Mouse (Mus musculus): Measurements from ENCODE around the gene Arhgap15. TPM values are rescaled to one million over a fixed set of nuclear protein-coding genes. Genes with fewer than 3 reads are reported as not detected.

Arhgap15 gene
- polyA plus RNA-seq, 1 experiment from 2014 or later, result 0.77 TPM

DNA sequence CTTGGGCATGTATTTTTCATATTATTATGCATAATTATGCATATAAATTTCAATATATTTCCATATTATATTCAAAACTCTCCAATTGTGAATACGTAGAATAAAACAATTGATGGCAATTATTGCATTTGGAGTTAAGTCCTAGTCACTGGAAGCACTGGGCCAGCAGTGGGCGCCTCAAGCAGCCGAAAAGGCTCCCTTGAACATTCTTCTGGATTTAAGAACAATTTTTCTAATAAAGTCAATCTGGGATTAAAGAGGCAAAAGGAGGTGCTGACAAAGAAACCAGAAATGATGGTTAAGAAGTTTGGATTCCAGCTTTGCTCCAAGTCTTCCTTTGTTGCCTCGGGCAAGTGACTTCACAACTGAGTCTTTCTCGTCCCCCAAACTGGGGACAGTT lies 355.1 kb downstream of the Arhgap15 start:
- H3K27ac ChIP-seq (replicated peaks in 1 of 2; ENCODE audit: control insufficient read depth in 1 of 2, insufficient read depth in 1 of 2, low read depth in 2 of 2, low read length in 2 of 2), result 0 out of 4 replicates have a peak overlapping the region, but pooled peaks of 1 of the 2 experiments have one; percentile 42
- no peaks in the 10 kb centered on the region for H3K36me3 ChIP-seq (ENCODE audit: control insufficient read depth, insufficient read depth, low read length)
- no peaks in the 10 kb centered on the region for H3K27me3 ChIP-seq (ENCODE audit: control insufficient read depth, insufficient read depth, low read length)
- 81% methylated on average over 5 of the region's 5 CpGs for WGBS
- H3K9ac ChIP-seq (ENCODE audit: low read length), result no peak overlapping the region
- no peak overlapping the region for H3K4me3 ChIP-seq (ENCODE audit: control insufficient read depth in 1 of 2, insufficient read depth in 1 of 2, low read depth in 1 of 2, low read length in 2 of 2)
- no peaks in the 10 kb centered on the region for H3K9me3 ChIP-seq (ENCODE audit: control insufficient read depth, low read length)
- peaks cover 0 to 6% of the 10 kb centered on the region in 2 experiments; a peak in 2 of 4 replicates for H3K4me1 ChIP-seq (ENCODE audit: control insufficient read depth in 2 of 2, insufficient read depth in 2 of 2, low read length in 2 of 2)
- ATAC-seq (ENCODE audit: insufficient number of reproducible peaks, insufficient read depth, low FRiP score, low read depth), result no peak
- H3K4me2 ChIP-seq (ENCODE audit: low read length), result no peak overlapping the region

- no peaks in the 10 kb centered on the region for H3K27me3 ChIP-seq (ENCODE audit: control insufficient read depth, insufficient read depth, low read length)
- H3K4me3 ChIP-seq (ENCODE audit: control insufficient read depth in 1 of 2, insufficient read depth in 1 of 2, low read depth in 1 of 2, low read length in 2 of 2), result no peak overlapping the region
- 48% methylated on average over 22 of the region's 22 CpGs for WGBS
- no peaks in the 10 kb centered on the region for H3K36me3 ChIP-seq (ENCODE audit: control insufficient read depth, insufficient read depth, low read length)
- H3K27ac ChIP-seq (replicated peaks in 1 of 2; ENCODE audit: control insufficient read depth in 1 of 2, insufficient read depth in 1 of 2, low read depth in 2 of 2, low read length in 2 of 2), result peak overlapping the region; percentile 42 to 76; a peak in 3 of 4 replicates
- peak; percentile 68 for ATAC-seq (ENCODE audit: insufficient number of reproducible peaks, insufficient read depth, low FRiP score, low read depth)
- peak overlapping the region; percentile 36 for H3K4me2 ChIP-seq (ENCODE audit: low read length)
- H3K9me3 ChIP-seq (ENCODE audit: control insufficient read depth, low read length), result no peaks in the 10 kb centered on the region
- no peak overlapping the region for H3K9ac ChIP-seq (ENCODE audit: low read length)
- H3K4me1 ChIP-seq (ENCODE audit: control insufficient read depth in 2 of 2, insufficient read depth in 2 of 2, low read length in 2 of 2), result peaks cover 0 to 6% of the 10 kb centered on the region in 2 experiments; a peak in 2 of 4 replicates
These were observed 355.9 kb downstream of the Arhgap15 start for GRCm38 (mm10) chr2:44104282-44105197.

DNA sequence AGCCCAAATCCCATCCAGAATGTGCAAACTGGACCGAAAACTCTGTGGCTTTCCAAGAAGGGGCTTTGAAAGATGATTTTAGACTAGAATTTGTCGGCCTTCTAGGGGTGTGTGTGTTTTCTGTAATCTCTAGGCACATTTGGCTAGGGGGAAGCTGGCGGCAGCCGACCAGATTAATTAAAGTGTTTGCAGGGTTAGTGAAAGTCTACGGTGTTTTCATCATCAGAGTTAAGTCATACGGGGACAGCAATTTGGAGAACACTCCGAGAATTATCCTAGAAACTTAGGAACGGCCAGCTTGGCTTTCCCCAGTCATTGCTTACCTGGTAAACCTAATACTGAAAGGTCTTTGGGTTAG lies 356.6 kb downstream of the Arhgap15 start:
- WGBS, result 55% methylated on average over 8 of the region's 8 CpGs
- Histone ChIP-seq H3K4me2 (ENCODE audit: low read length) (peak overlapping the region; percentile 36; the same call in 1 of the 2 replicates), H3K27me3 (ENCODE audit: control insufficient read depth, insufficient read depth, low read length) (no peaks in the 10 kb centered on the region), H3K9me3 (ENCODE audit: control insufficient read depth, low read length) (no peaks in the 10 kb centered on the region), H3K4me1 (ENCODE audit: control insufficient read depth in 2 of 2, insufficient read depth in 2 of 2, low read length in 2 of 2) (peaks cover 0 to 6% of the 10 kb centered on the region in 2 experiments; a peak in 2 of 4 replicates), H3K4me3 (ENCODE audit: control insufficient read depth in 1 of 2, insufficient read depth in 1 of 2, low read depth in 1 of 2, low read length in 2 of 2) (no peak overlapping the region), H3K36me3 (ENCODE audit: control insufficient read depth, insufficient read depth, low read length) (no peaks in the 10 kb centered on the region), H3K9ac (ENCODE audit: low read length) (no peak overlapping the region), H3K27ac (replicated peaks in 1 of 2; ENCODE audit: control insufficient read depth in 1 of 2, insufficient read depth in 1 of 2, low read depth in 2 of 2, low read length in 2 of 2) (peak overlapping the region; percentile 42 to 76; a peak in 3 of 4 replicates)
- ATAC-seq (ENCODE audit: insufficient number of reproducible peaks, insufficient read depth, low FRiP score, low read depth), result no peak

GRCm38 (mm10) chr2:44106359-44106758 lies 357.7 kb downstream of the Arhgap15 start:
- no peak for ATAC-seq (ENCODE audit: insufficient number of reproducible peaks, insufficient read depth, low FRiP score, low read depth)
- H3K36me3 ChIP-seq (ENCODE audit: control insufficient read depth, insufficient read depth, low read length), result no peaks in the 10 kb centered on the region

DNA sequence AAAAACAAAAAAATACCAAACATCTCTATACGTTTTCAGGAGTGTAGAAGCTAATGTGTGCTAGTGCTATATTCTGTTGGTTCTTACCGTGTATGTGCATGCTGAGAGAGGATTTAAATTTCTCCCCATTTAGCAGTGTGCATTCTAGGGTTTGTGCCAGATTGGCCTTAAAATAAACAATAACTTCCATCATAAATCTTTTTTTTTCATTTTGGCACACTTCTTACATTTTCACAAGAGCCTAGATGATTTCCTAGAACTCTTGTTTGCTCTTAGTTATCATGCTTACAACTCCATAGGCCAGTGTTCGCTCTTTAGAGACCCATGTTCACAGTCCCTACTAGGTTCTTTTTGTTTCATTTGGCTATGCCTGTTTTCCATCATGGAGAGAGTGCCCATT lies 362.7 kb downstream of the Arhgap15 start:
- Histone ChIP-seq H3K4me1 (ENCODE audit: control insufficient read depth in 2 of 2, insufficient read depth in 2 of 2, low read length in 2 of 2) (no peaks in the 10 kb centered on the region), H3K36me3 (ENCODE audit: control insufficient read depth, insufficient read depth, low read length) (no peaks in the 10 kb centered on the region), H3K4me3 (ENCODE audit: control insufficient read depth in 1 of 2, insufficient read depth in 1 of 2, low read depth in 1 of 2, low read length in 2 of 2) (no peak overlapping the region), H3K9ac (ENCODE audit: low read length) (no peak overlapping the region), H3K9me3 (ENCODE audit: control insufficient read depth, low read length) (no peaks in the 10 kb centered on the region), H3K27me3 (ENCODE audit: control insufficient read depth, insufficient read depth, low read length) (no peaks in the 10 kb centered on the region), H3K27ac (replicated peaks in 1 of 2; ENCODE audit: control insufficient read depth in 1 of 2, insufficient read depth in 1 of 2, low read depth in 2 of 2, low read length in 2 of 2) (no peak overlapping the region), H3K4me2 (ENCODE audit: low read length) (no peak overlapping the region)
- 80% methylated on average over 3 of the region's 3 CpGs for WGBS
- no peak for ATAC-seq (ENCODE audit: insufficient number of reproducible peaks, insufficient read depth, low FRiP score, low read depth)

More at GRCm38 (mm10) chr2:44106359-44106758, 357.7 kb downstream of the Arhgap15 start:
- H3K9me3 ChIP-seq (ENCODE audit: control insufficient read depth, low read length), result no peaks in the 10 kb centered on the region
- no peak overlapping the region for H3K4me2 ChIP-seq (ENCODE audit: low read length)
- 87% methylated on average over 8 of the region's 8 CpGs for WGBS
- no peak overlapping the region for H3K9ac ChIP-seq (ENCODE audit: low read length)
- no peaks in the 10 kb centered on the region for H3K27me3 ChIP-seq (ENCODE audit: control insufficient read depth, insufficient read depth, low read length)
- no peak overlapping the region for H3K27ac ChIP-seq (replicated peaks in 1 of 2; ENCODE audit: control insufficient read depth in 1 of 2, insufficient read depth in 1 of 2, low read depth in 2 of 2, low read length in 2 of 2)
- peaks cover 0 to 6% of the 10 kb centered on the region in 2 experiments; a peak in 2 of 4 replicates for H3K4me1 ChIP-seq (ENCODE audit: control insufficient read depth in 2 of 2, insufficient read depth in 2 of 2, low read length in 2 of 2)
- H3K4me3 ChIP-seq (ENCODE audit: control insufficient read depth in 1 of 2, insufficient read depth in 1 of 2, low read depth in 1 of 2, low read length in 2 of 2), result no peak overlapping the region

GRCm38 (mm10) chr2:44112990-44113798 lies 364.6 kb downstream of the Arhgap15 start:
- WGBS, result 80% methylated on average over 9 of the region's 9 CpGs
- Histone ChIP-seq H3K9ac (ENCODE audit: low read length) (no peak overlapping the region), H3K27ac (replicated peaks in 1 of 2; ENCODE audit: control insufficient read depth in 1 of 2, insufficient read depth in 1 of 2, low read depth in 2 of 2, low read length in 2 of 2) (no peak overlapping the region; a peak in 1 of 4 replicates), H3K27me3 (ENCODE audit: control insufficient read depth, insufficient read depth, low read length) (no peaks in the 10 kb centered on the region), H3K4me1 (ENCODE audit: control insufficient read depth in 2 of 2, insufficient read depth in 2 of 2, low read length in 2 of 2) (no peaks in the 10 kb centered on the region), H3K9me3 (ENCODE audit: control insufficient read depth, low read length) (no peaks in the 10 kb centered on the region), H3K4me2 (ENCODE audit: low read length) (no peak overlapping the region), H3K4me3 (ENCODE audit: control insufficient read depth in 1 of 2, insufficient read depth in 1 of 2, low read depth in 1 of 2, low read length in 2 of 2) (no peak overlapping the region), H3K36me3 (ENCODE audit: control insufficient read depth, insufficient read depth, low read length) (no peaks in the 10 kb centered on the region)
- no peak for ATAC-seq (ENCODE audit: insufficient number of reproducible peaks, insufficient read depth, low FRiP score, low read depth)

- ATAC-seq (ENCODE audit: insufficient number of reproducible peaks, insufficient read depth, low FRiP score, low read depth), result no peak
- H3K9me3 ChIP-seq (ENCODE audit: control insufficient read depth, low read length), result no peaks in the 10 kb centered on the region
- H3K27ac ChIP-seq (replicated peaks in 1 of 2; ENCODE audit: control insufficient read depth in 1 of 2, insufficient read depth in 1 of 2, low read depth in 2 of 2, low read length in 2 of 2), result no peak overlapping the region
- H3K36me3 ChIP-seq (ENCODE audit: control insufficient read depth, insufficient read depth, low read length), result no peaks in the 10 kb centered on the region
- no peaks in the 10 kb centered on the region for H3K4me1 ChIP-seq (ENCODE audit: control insufficient read depth in 2 of 2, insufficient read depth in 2 of 2, low read length in 2 of 2)
- no peaks in the 10 kb centered on the region for H3K27me3 ChIP-seq (ENCODE audit: control insufficient read depth, insufficient read depth, low read length)
- no peak overlapping the region for H3K9ac ChIP-seq (ENCODE audit: low read length)
- H3K4me2 ChIP-seq (ENCODE audit: low read length), result no peak overlapping the region
- no peak overlapping the region for H3K4me3 ChIP-seq (ENCODE audit: control insufficient read depth in 1 of 2, insufficient read depth in 1 of 2, low read depth in 1 of 2, low read length in 2 of 2)
- 76% methylated on average over 2 of the region's 2 CpGs for WGBS
These were observed 365.7 kb downstream of the Arhgap15 start for GRCm38 (mm10) chr2:44114296-44114695.
